Mouse (Mus musculus) heart, embryonic 12.5 days (tissue): ENCODE results near the gene Wnt11. TPM values are rescaled to one million over a fixed set of nuclear protein-coding genes. Genes with fewer than 3 reads are reported as not detected.

ENCODE experiments used
- ATAC-seq: fragments of 200-750 bp; cut with Nextera tagmentation; 2 replicates; pipeline ENCODE4 v1.8.0; 2017; ENCODE audit warnings: moderate TSS enrichment, moderate library complexity; ENCODE audit not compliant: insufficient number of reproducible peaks, low FRiP score
- H3K27ac ChIP-seq: fragments of 300-500 bp; sonication (generic); 2 replicates; pipeline ENCODE4 v1.5.1; 2016; ENCODE audit warnings: mild to moderate bottlenecking, moderate library complexity; ENCODE audit not compliant: poor library complexity, severe bottlenecking
- H3K27me3 ChIP-seq: fragments of 300-500 bp; sonication (generic); replicated peaks from 2 replicates; pipeline ENCODE4 v1.6.1; 2016; ENCODE audit warnings: mild to moderate bottlenecking, moderate library complexity
- H3K36me3 ChIP-seq: fragments of 300-500 bp; sonication (generic); 2 replicates; pipeline ENCODE4 v1.6.1; 2016; ENCODE audit warnings: mild to moderate bottlenecking, moderate library complexity
- H3K4me1 ChIP-seq: fragments of 300-500 bp; sonication (generic); replicated peaks from 2 replicates; pipeline ENCODE4 v1.6.1; 2016; ENCODE audit warnings: mild to moderate bottlenecking
- H3K4me2 ChIP-seq: fragments of 300-500 bp; sonication (generic); 2 replicates; pipeline ENCODE4 v1.6.1; 2016; ENCODE audit warnings: mild to moderate bottlenecking, moderate library complexity
- H3K4me3 ChIP-seq: fragments of 300-500 bp; sonication (generic); 2 replicates; pipeline ENCODE4 v1.5.1; 2016; ENCODE audit warnings: mild to moderate bottlenecking
- H3K9ac ChIP-seq: fragments of 300-500 bp; sonication (generic); 2 replicates; pipeline ENCODE4 v1.6.1; 2016; ENCODE audit warnings: mild to moderate bottlenecking, moderate library complexity
- H3K9me3 ChIP-seq: fragments of 300-500 bp; sonication (generic); replicated peaks from 2 replicates; pipeline ENCODE4 v1.6.1; 2016; ENCODE audit warnings: mild to moderate bottlenecking, moderate library complexity
- WGBS: fragments of 180-500 bp; shearing (Covaris S2); methylation state at CpG from one replicate; pipeline ENCODE4 v1.1.7; 2016; 5-methylcytosine and 5-hydroxymethylcytosine counted together
- polyA plus RNA-seq: library from polyadenylated mRNA; unstranded; fragments of >200 nt; fragmentation: Nextera tagmentation; extraction: Ambion mirVana; gene quantifications from 2 replicates; pipeline ENCODE4 v1.2.1, GENCODE M21; 2016

The Wnt11 gene
- polyA plus RNA-seq, 1 experiment from 2014 or later: 26.3 TPM

GRCm38 (mm10) chr7:98801086-98801485 is 33.8 kb upstream of the Wnt11 start:
- Histone ChIP-seq H3K9me3 (0 out of 2 replicates have a peak, but pooled peaks cover 5% of the 10 kb centered on the region), H3K4me1 (peaks cover 13% of the 10 kb centered on the region), H3K27me3 (no peaks in the 10 kb centered on the region), H3K27ac (no peak overlapping the region), H3K4me3 (no peak overlapping the region), H3K36me3 (no peaks in the 10 kb centered on the region), H3K4me2 (no peak overlapping the region), H3K9ac (no peak overlapping the region)
- ATAC-seq: no peak
- 46% methylated on average over 7 of the region's 7 CpGs for WGBS

DNA sequence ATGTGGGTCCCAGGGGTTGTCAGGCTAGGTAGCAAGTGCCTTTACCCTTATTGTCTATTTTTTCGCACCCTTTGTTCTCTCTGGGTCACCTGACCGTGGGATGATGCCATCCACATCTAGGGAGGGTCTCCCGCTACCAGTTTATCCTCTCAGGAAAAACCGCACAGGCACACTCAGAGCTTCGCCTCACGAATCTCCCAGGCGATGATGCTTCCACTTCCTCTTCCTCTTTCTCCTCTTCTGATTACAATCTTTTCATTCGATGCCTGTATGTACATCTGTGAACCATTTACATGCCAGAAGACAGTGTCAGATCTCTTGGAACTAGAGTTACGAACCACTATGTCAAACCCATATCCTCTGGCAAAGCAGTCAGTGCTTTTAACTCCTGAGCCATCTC is 31.7 kb upstream of the Wnt11 start:
- Histone ChIP-seq H3K9ac (no peak overlapping the region), H3K36me3 (no peaks in the 10 kb centered on the region), H3K27ac (no peak overlapping the region), H3K9me3 (0 out of 2 replicates have a peak, but pooled peaks cover 5% of the 10 kb centered on the region), H3K4me3 (no peak overlapping the region), H3K4me1 (peaks cover 13% of the 10 kb centered on the region), H3K4me2 (no peak overlapping the region), H3K27me3 (no peaks in the 10 kb centered on the region)
- WGBS: 78% methylated on average over 9 of the region's 9 CpGs
- ATAC-seq: no peak

GRCm38 (mm10) chr7:98804841-98805772 is 29.8 kb upstream of the Wnt11 start:
- Histone ChIP-seq H3K36me3 (no peaks in the 10 kb centered on the region), H3K4me1 (peaks cover 13% of the 10 kb centered on the region), H3K27ac (no peak overlapping the region), H3K4me2 (no peak overlapping the region), H3K9ac (no peak overlapping the region), H3K9me3 (0 out of 2 replicates have a peak, but pooled peaks cover 5% of the 10 kb centered on the region), H3K27me3 (no peaks in the 10 kb centered on the region), H3K4me3 (no peak overlapping the region)
- no peak for ATAC-seq
- 72% methylated on average over 12 of the region's 12 CpGs for WGBS

GRCm38 (mm10) chr7:98806961-98807360 is 28.0 kb upstream of the Wnt11 start:
- Histone ChIP-seq H3K4me2 (no peak overlapping the region), H3K27me3 (no peaks in the 10 kb centered on the region), H3K27ac (no peak overlapping the region), H3K36me3 (no peaks in the 10 kb centered on the region), H3K4me1 (peaks cover 5% of the 10 kb centered on the region), H3K9ac (no peak overlapping the region), H3K4me3 (no peak overlapping the region), H3K9me3 (0 out of 2 replicates have a peak, but pooled peaks cover 5% of the 10 kb centered on the region)
- ATAC-seq: no peak
- 73% methylated on average over 3 of the region's 3 CpGs for WGBS

DNA sequence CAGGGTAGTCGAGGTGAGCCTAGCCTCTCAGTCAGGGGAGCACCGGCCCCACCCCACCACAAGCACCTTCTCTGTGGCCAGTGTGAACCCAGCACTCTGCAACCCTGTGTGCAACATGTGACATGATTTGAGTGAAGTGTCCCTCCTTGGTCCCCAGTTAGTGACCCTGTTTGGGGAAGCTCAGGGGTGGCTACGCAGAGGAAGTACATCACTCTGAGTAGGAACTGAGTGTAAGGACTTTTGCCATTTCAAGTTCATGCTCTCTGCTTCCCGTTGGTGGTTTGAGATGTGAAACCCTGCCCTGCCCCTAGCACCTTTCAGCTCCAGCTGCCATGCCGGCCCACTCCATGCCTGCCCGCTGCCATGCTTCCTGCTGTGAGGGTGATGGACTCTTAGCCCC is 25.5 kb upstream of the Wnt11 start:
- Histone ChIP-seq H3K9me3 (no peaks in the 10 kb centered on the region), H3K4me3 (no peak overlapping the region), H3K4me1 (peaks cover 20% of the 10 kb centered on the region), H3K4me2 (no peak overlapping the region), H3K27ac (no peak overlapping the region), H3K27me3 (no peaks in the 10 kb centered on the region), H3K9ac (no peak overlapping the region), H3K36me3 (no peaks in the 10 kb centered on the region)
- 75% methylated on average over 6 of the region's 6 CpGs for WGBS
- ATAC-seq: no peak

DNA sequence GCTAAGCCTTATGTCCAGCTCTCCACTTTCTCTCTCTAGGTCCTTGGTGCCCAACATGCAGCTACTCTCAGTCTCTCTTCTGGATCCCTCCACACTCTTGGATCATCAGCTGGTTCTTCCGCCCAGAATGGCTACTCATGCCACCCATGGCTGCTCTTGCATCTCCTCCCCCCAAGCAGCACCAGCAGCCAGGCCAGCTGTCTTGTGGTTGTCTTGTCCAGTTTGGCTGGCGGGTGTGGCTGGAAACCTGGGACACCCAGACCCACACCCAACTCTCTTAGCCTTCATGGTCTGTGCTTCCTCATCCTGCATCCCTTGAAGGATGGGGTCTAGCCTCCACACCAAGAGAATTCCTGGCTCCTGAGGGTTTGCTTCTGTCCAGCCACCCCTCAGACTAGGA is 24.3 kb upstream of the Wnt11 start:
- Histone ChIP-seq H3K4me2 (no peak overlapping the region), H3K4me3 (no peak overlapping the region), H3K36me3 (no peaks in the 10 kb centered on the region), H3K27ac (no peak overlapping the region), H3K9ac (no peak overlapping the region), H3K9me3 (no peaks in the 10 kb centered on the region), H3K27me3 (no peaks in the 10 kb centered on the region), H3K4me1 (peaks cover 24% of the 10 kb centered on the region)
- no peak for ATAC-seq
- WGBS: 89% methylated on average over 2 of the region's 2 CpGs

DNA sequence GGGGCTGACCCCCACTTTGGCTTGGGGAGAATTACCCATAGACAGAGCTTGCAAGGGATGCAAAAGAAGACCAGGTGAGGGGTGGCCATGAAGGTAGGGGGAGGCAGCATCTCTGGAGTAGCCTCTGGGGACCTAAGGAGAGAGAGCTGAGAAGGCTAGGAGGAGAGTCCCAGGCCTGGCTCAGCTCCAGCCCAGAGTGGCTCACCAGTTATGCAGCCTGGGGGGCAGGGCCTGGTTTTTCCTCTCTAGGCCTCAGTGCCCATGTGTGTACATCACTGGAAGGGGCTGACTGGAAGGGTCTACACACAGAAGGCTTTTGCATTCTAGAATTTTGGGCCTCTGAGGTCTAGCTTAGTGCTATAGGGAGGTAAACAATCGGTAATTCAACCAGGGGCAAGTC is 14.4 kb upstream of the Wnt11 start:
- Histone ChIP-seq H3K9ac (no peak overlapping the region), H3K27ac (no peak overlapping the region), H3K4me1 (peaks cover 57% of the 10 kb centered on the region), H3K4me3 (no peak overlapping the region), H3K4me2 (no peak overlapping the region), H3K36me3 (no peaks in the 10 kb centered on the region), H3K27me3 (no peaks in the 10 kb centered on the region), H3K9me3 (no peaks in the 10 kb centered on the region)
- ATAC-seq: no peak
- 86% methylated on average over 1 of the region's 1 CpGs for WGBS

- WGBS: 71% methylated on average over 6 of the region's 6 CpGs
- peaks cover 44% of the 10 kb centered on the region for H3K4me1 ChIP-seq
- ATAC-seq: no peak
Observed at GRCm38 (mm10) chr7:98822881-98823280, 12.0 kb upstream of the Wnt11 start.

GRCm38 (mm10) chr7:98823896-98824822 is 10.8 kb upstream of the Wnt11 start:
- Histone ChIP-seq H3K27me3 (0 out of 2 replicates have a peak, but pooled peaks cover 7% of the 10 kb centered on the region), H3K4me1 (peaks cover 41% of the 10 kb centered on the region), H3K36me3 (no peaks in the 10 kb centered on the region), H3K27ac (no peak overlapping the region), H3K9me3 (no peaks in the 10 kb centered on the region), H3K4me3 (no peak overlapping the region), H3K9ac (no peak overlapping the region), H3K4me2 (no peak overlapping the region)
- 42% methylated on average over 15 of the region's 15 CpGs for WGBS
- no peak for ATAC-seq

More at GRCm38 (mm10) chr7:98822881-98823280, 12.0 kb upstream of the Wnt11 start:
- Histone ChIP-seq H3K36me3 (no peaks in the 10 kb centered on the region), H3K9me3 (no peaks in the 10 kb centered on the region), H3K27me3 (0 out of 2 replicates have a peak, but pooled peaks cover 3% of the 10 kb centered on the region), H3K27ac (no peak overlapping the region), H3K9ac (no peak overlapping the region), H3K4me3 (no peak overlapping the region), H3K4me2 (no peak overlapping the region)

GRCm38 (mm10) chr7:98828052-98828451 is 6.9 kb upstream of the Wnt11 start:
- no peaks in the 10 kb centered on the region for H3K36me3 ChIP-seq
- H3K27ac ChIP-seq: no peak overlapping the region
- WGBS: 41% methylated on average over 3 of the region's 3 CpGs
- ATAC-seq: no peak
- H3K27me3 ChIP-seq: peaks cover 42% of the 10 kb centered on the region
- H3K4me2 ChIP-seq: no peak overlapping the region
- H3K9ac ChIP-seq: no peak overlapping the region
- H3K4me1 ChIP-seq: peaks cover 37% of the 10 kb centered on the region
- no peaks in the 10 kb centered on the region for H3K9me3 ChIP-seq
- no peak overlapping the region for H3K4me3 ChIP-seq

DNA sequence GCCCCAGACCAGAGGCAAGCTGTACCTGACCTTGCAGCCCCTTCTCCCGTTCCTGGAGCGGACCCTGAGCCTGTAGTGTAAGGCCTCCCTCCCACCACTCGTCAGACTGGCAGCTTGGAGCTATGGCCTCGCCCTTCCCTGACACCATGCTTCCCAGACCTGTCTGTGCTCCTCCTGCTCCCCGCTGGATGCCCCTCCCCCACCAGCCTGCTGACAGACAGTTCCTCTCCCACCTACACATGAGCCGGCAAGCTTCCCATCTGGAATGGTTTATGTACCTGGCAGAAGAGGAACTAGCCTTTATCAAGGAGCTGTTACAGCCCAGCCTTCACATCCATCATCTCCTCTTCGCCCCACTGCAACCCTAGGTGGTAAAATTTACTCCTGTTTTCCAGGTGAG is 6.0 kb upstream of the Wnt11 start:
- H3K9me3 ChIP-seq: no peaks in the 10 kb centered on the region
- 30% methylated on average over 7 of the region's 7 CpGs for WGBS
- H3K27me3 ChIP-seq: peaks cover 48% of the 10 kb centered on the region
- no peak for ATAC-seq
- no peak overlapping the region for H3K27ac ChIP-seq
- no peaks in the 10 kb centered on the region for H3K36me3 ChIP-seq
- H3K9ac ChIP-seq: no peak overlapping the region
- peaks cover 34% of the 10 kb centered on the region for H3K4me1 ChIP-seq
- no peak overlapping the region for H3K4me3 ChIP-seq
- H3K4me2 ChIP-seq: no peak overlapping the region
